9 mouse cellular contexts compared by ENCODE assay signal in genomic region chr8:80922642-80923041, GRCm38 (mm10). TPM values are rescaled to one million over a fixed set of nuclear protein-coding genes. Genes with fewer than 3 reads are reported as not detected.
A peak's percentile ranks its signal among the peaks of the same experiment; 100 is the strongest.
DNase-seq lines count a peak whose midpoint lies in the region; ATAC-seq and TF ChIP-seq lines count a peak whose summit lies in the region.
"Had no signal": no experiment of that assay in that cellular context is flagged by ENCODE, and none has a peak within 500 bp of the region (broad histone marks: within the 10 kb centered on the region; RNA-seq: fewer than 3 reads in every experiment).

No protein-coding gene starts in this region.

- H3K27me3 ChIP-seq in midbrain, embryonic 13.5 days: no peaks in the 10 kb centered on the region
- H3K27me3 ChIP-seq in midbrain, embryonic 11.5 days (ENCODE audit: control insufficient read depth, insufficient read depth, low read length): no peaks in the 10 kb centered on the region
- H3K27me3 ChIP-seq in embryonic facial prominence, embryonic 14.5 days (replicated peaks; ENCODE audit: control insufficient read depth, insufficient read depth, low read length): no peaks in the 10 kb centered on the region
- H3K27me3 ChIP-seq in midbrain, embryonic 14.5 days (ENCODE audit: control insufficient read depth, insufficient read depth, low read length): no peaks in the 10 kb centered on the region

- H3K4me2 ChIP-seq in midbrain, embryonic 13.5 days (replicated peaks): no peak overlapping the region
- no peak overlapping the region for H3K4me2 ChIP-seq in midbrain, embryonic 11.5 days
- no peak overlapping the region for H3K4me2 ChIP-seq in embryonic facial prominence, embryonic 14.5 days (ENCODE audit: low read depth, low read length)
- H3K4me2 ChIP-seq in midbrain, embryonic 14.5 days (ENCODE audit: low read length): no peak overlapping the region

- intact Hi-C loops in heart, postnatal 10 days (cut with DNase I): loop anchor here (2.0 kb wide), 1 partner anchor 70 kb away; no protein-coding TSS in a partner anchor

- 74% methylated on average over 6 of the region's 6 CpGs for WGBS in midbrain, embryonic 13.5 days
- 78% methylated on average over 6 of the region's 6 CpGs for WGBS in midbrain, embryonic 11.5 days
- 48% methylated on average over 6 of the region's 6 CpGs for WGBS in embryonic facial prominence, embryonic 14.5 days
- 57% methylated on average over 6 of the region's 6 CpGs for WGBS in midbrain, embryonic 14.5 days

- peak; percentile 72 for ATAC-seq in midbrain, embryonic 13.5 days
- ATAC-seq in midbrain, embryonic 11.5 days (ENCODE audit: low FRiP score): no peak
- peak; percentile 78 for ATAC-seq in embryonic facial prominence, embryonic 14.5 days (ENCODE audit: low read depth)
- ATAC-seq in midbrain, embryonic 14.5 days (ENCODE audit: low FRiP score, low TSS enrichment): no peak; the same call in 1 of the 2 replicates

- no peak for TF ChIP-seq CTCF in layer of hippocampus, adult 2 months (conservative IDR thresholded peaks at IDR 0.05)

- no peak overlapping the region for H3K27ac ChIP-seq in midbrain, embryonic 13.5 days
- no peak overlapping the region for H3K27ac ChIP-seq in midbrain, embryonic 11.5 days (ENCODE audit: low read depth, low read length)
- H3K27ac ChIP-seq in embryonic facial prominence, embryonic 14.5 days (replicated peaks; ENCODE audit: low read depth, low read length): no peak overlapping the region; the same call in 1 of the 2 replicates
- H3K27ac ChIP-seq in layer of hippocampus, adult 2 months: no peak overlapping the region
- no peak overlapping the region for H3K27ac ChIP-seq in midbrain, embryonic 14.5 days (replicated peaks; ENCODE audit: low read depth, low read length)

- H3K4me3 ChIP-seq in midbrain, embryonic 13.5 days (replicated peaks): no peak overlapping the region
- H3K4me3 ChIP-seq in midbrain, embryonic 11.5 days (ENCODE audit: low read depth, low read length): no peak overlapping the region
- H3K4me3 ChIP-seq in embryonic facial prominence, embryonic 14.5 days (ENCODE audit: low read depth, low read length): no peak overlapping the region
- no peak overlapping the region for H3K4me3 ChIP-seq in layer of hippocampus, adult 2 months
- no peak overlapping the region for H3K4me3 ChIP-seq in midbrain, embryonic 14.5 days (replicated peaks; ENCODE audit: low read depth, low read length)
- H3K4me3 ChIP-seq: erythroblast, embryonic 14.5 days had no signal

- no peaks in the 10 kb centered on the region for H3K9me3 ChIP-seq in midbrain, embryonic 13.5 days
- H3K9me3 ChIP-seq in midbrain, embryonic 11.5 days (ENCODE audit: control insufficient read depth, low read length): no peaks in the 10 kb centered on the region
- H3K9me3 ChIP-seq in embryonic facial prominence, embryonic 14.5 days (ENCODE audit: control insufficient read depth, low read length): no peaks in the 10 kb centered on the region
- H3K9me3 ChIP-seq in midbrain, embryonic 14.5 days (ENCODE audit: control insufficient read depth, low read length): no peaks in the 10 kb centered on the region

- H3K36me3 ChIP-seq in midbrain, embryonic 13.5 days: no peaks in the 10 kb centered on the region
- no peaks in the 10 kb centered on the region for H3K36me3 ChIP-seq in midbrain, embryonic 11.5 days (ENCODE audit: control insufficient read depth, insufficient read depth, low read length)
- no peaks in the 10 kb centered on the region for H3K36me3 ChIP-seq in embryonic facial prominence, embryonic 14.5 days (ENCODE audit: control insufficient read depth, insufficient read depth, low read length)
- H3K36me3 ChIP-seq in midbrain, embryonic 14.5 days (ENCODE audit: control insufficient read depth, insufficient read depth, low read length): no peaks in the 10 kb centered on the region

- DNase-seq in midbrain, embryonic 11.5 days (ENCODE audit: low spot score, missing footprints): no peak
- peak; percentile 87 for DNase-seq in embryonic facial prominence, embryonic 14.5 days (ENCODE audit: low spot score)
- peak; percentile 85 to 88 for DNase-seq in heart, postnatal 10 days
- peak; percentile 39 to 64 for DNase-seq in layer of hippocampus, adult 2 months (ENCODE audit: low spot score in 2 of 2)
- peak; percentile 73 for DNase-seq in midbrain, embryonic 14.5 days
- peak; percentile 5 to 75 for DNase-seq in urinary bladder, postnatal 36 days (ENCODE audit: low spot score in 2 of 2)
- no peak for DNase-seq in thymus, postnatal 14 days

- H3K4me1 ChIP-seq in midbrain, embryonic 13.5 days (replicated peaks): peaks cover 4% of the 10 kb centered on the region; the same call in 1 of the 2 replicates
- no peaks in the 10 kb centered on the region for H3K4me1 ChIP-seq in midbrain, embryonic 11.5 days (ENCODE audit: control insufficient read depth, insufficient read depth, low read length)
- H3K4me1 ChIP-seq in embryonic facial prominence, embryonic 14.5 days (ENCODE audit: control insufficient read depth, insufficient read depth, low read length): peaks cover 5% of the 10 kb centered on the region; the same call in 1 of the 2 replicates
- no peaks in the 10 kb centered on the region; the same call in 1 of the 2 replicates for H3K4me1 ChIP-seq in midbrain, embryonic 14.5 days (ENCODE audit: control insufficient read depth, insufficient read depth, low read length)

- H3K9ac ChIP-seq in midbrain, embryonic 13.5 days (replicated peaks): no peak overlapping the region
- no peak overlapping the region for H3K9ac ChIP-seq in midbrain, embryonic 11.5 days (ENCODE audit: low read length)
- H3K9ac ChIP-seq in embryonic facial prominence, embryonic 14.5 days (ENCODE audit: low read depth, low read length): no peak overlapping the region
- H3K9ac ChIP-seq in midbrain, embryonic 14.5 days (replicated peaks; ENCODE audit: low read length): no peak overlapping the region

RNA-seq across cellular contexts. Expression of gene Gab1, which starts 42.3 kb away (rescaled TPM):
- polyA plus RNA-seq in midbrain, embryonic 13.5 days (2015; fragmentation: Nextera tagmentation; extraction: Ambion mirVana): 6.8 and 8.7 TPM in 2 replicates
- polyA plus RNA-seq in midbrain, embryonic 11.5 days (2014; fragmentation: Nextera tagmentation; extraction: Ambion mirVana): 17.2 and 18.0 TPM in 2 replicates
- polyA plus RNA-seq in embryonic facial prominence, embryonic 14.5 days (2014; fragmentation: Nextera tagmentation; extraction: Ambion mirVana): 30.3 and 34.8 TPM in 2 replicates
- 10 to 100 TPM; 41.2 to 51.1 TPM for total RNA-seq in heart, postnatal 10 days (2021)
- 10 to 100 TPM; 14.8 to 17.5 TPM for total RNA-seq in layer of hippocampus, adult 2 months (2021)
- polyA plus RNA-seq in midbrain, embryonic 14.5 days (2014; fragmentation: Nextera tagmentation; extraction: Ambion mirVana): 7.5 and 13.0 TPM in 2 replicates

Comparison
In these comparisons a context has a peak if more than half of its experiments do, and no peak if none do; other contexts are left out.
1. ATAC-seq: peak in midbrain, embryonic 13.5 days (single experiment) and embryonic facial prominence, embryonic 14.5 days (single experiment); none in midbrain, embryonic 11.5 days (single experiment) and midbrain, embryonic 14.5 days (single experiment).
2. DNase-seq: peak in embryonic facial prominence, embryonic 14.5 days (single experiment), heart, postnatal 10 days (2 of 2), layer of hippocampus, adult 2 months (2 of 2), midbrain, embryonic 14.5 days (single experiment) and urinary bladder, postnatal 36 days (2 of 2); none in midbrain, embryonic 11.5 days (single experiment) and thymus, postnatal 14 days (single experiment).